Mouse (Mus musculus): ENCODE results near the gene Cacna1d.

DNA sequence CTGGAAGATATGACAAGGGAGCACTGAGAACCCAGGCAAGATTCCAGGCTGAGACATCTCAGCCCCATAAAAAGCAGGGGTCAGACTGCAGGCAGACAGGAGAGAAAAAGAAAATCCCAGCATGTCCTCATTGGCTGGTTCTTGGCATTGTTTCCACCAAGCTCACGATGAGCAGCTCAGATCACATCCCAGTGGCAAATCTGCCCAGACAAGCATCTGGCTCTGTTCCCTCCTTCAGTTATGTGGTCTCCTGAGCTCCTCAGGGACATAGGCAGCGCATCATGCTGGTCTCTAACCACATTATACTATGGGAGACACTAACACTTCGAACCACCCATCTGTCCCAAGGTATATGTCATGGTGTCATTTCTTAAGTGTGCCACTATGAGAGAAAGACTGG is 422.7 kb downstream of the Cacna1d start:
- TF ChIP-seq USF1 (IDR thresholded peaks at IDR 0.05; ENCODE audit: low read depth, low read length) (no peak), MAFK (IDR thresholded peaks at IDR 0.05; ENCODE audit: insufficient replicate concordance, low read length) (no peak), JUND (conservative IDR thresholded peaks at IDR 0.05; ENCODE audit: low read depth, low read length) (no peak), HCFC1 (IDR thresholded peaks at IDR 0.05; ENCODE audit: low read depth, low read length) (no peak), SIN3A (IDR thresholded peaks at IDR 0.05; ENCODE audit: low read length) (no peak), EP300 (IDR thresholded peaks at IDR 0.05; ENCODE audit: low read length) (no peak), POLR2A (IDR thresholded peaks at IDR 0.05; ENCODE audit: low read depth, low read length) (no peak), RCOR1 (conservative IDR thresholded peaks at IDR 0.05; ENCODE audit: low read depth, low read length) (no peak), TCF12 (IDR thresholded peaks at IDR 0.05; ENCODE audit: low read depth, low read length) (no peak), E2F4 (IDR thresholded peaks at IDR 0.05; ENCODE audit: insufficient replicate concordance, low read depth, low read length) (no peak)

Data from CH12.LX (cell line).